Mouse (Mus musculus) MEL (cell line): ENCODE measurements around the gene Hrct1.

Experiments used
- CTCF ChIP-seq, 3 experiments: IDR thresholded peaks in 2 of 3; conservative IDR thresholded peaks in 1 of 3; 2 replicates each; pipeline ENCODE4 v1.5.1; 2011 to 2012; ENCODE audit warnings: low read length in 3 of 3, low read depth in 2 of 3, mild to moderate bottlenecking in 2 of 3, improper control_type of control experiment in 1 of 3, inconsistent platforms in 1 of 3, mixed read lengths in 1 of 3, moderate library complexity in 1 of 3; ENCODE audit not compliant: control insufficient read depth in 1 of 3, insufficient read depth in 1 of 3, poor library complexity in 1 of 3, severe bottlenecking in 1 of 3
- NELFE ChIP-seq: IDR thresholded peaks from 2 replicates; pipeline ENCODE4 v1.6.1; 2011; ENCODE audit warnings: low read depth, low read length, improper control_type of control experiment
- POLR2A ChIP-seq, 2 experiments: IDR thresholded peaks; 2 replicates each; pipeline ENCODE4 v1.6.1; 2011 to 2012; ENCODE audit warnings: low read length in 2 of 2, mild to moderate bottlenecking in 2 of 2, control low read depth in 1 of 2, improper control_type of control experiment in 1 of 2, low read depth in 1 of 2, moderate library complexity in 1 of 2; ENCODE audit not compliant: control insufficient read depth in 1 of 2, insufficient read depth in 1 of 2, poor library complexity in 1 of 2

DNA sequence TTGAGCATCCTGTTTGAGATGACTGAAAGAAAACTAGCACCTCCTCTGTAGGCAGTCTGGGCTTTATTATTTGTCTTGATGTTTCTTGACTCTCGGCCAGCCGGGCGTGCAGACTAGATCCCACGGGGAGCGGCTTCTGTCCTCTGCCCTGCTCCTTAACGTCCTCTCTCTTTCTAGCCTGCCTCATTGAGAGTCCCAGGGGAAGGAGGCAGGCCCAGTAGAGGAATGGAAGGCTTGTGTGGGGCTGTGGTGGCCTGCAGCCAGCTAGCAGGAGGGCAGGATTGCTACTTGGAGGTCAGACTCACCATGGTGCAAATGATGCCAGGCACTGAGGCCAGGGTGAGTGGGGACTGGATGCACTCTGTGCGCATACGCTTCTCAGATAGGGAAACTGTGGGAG lies 23.1 kb upstream of the Hrct1 start:
- no peak for TF ChIP-seq CTCF (IDR thresholded peaks at IDR 0.05 in 2 of 3, conservative IDR thresholded peaks at IDR 0.05 in 1 of 3; ENCODE audit: control insufficient read depth in 1 of 3, insufficient read depth in 1 of 3, low read depth in 2 of 3, low read length in 3 of 3, poor library complexity in 1 of 3, severe bottlenecking in 1 of 3)
- no peak for TF ChIP-seq NELFE
- TF ChIP-seq POLR2A (IDR thresholded peaks at IDR 0.05; ENCODE audit: control insufficient read depth in 1 of 2, insufficient read depth in 1 of 2, low read depth in 1 of 2, low read length in 2 of 2, poor library complexity in 1 of 2), result no peak
